Mouse (Mus musculus): Measurements from ENCODE around the gene Celsr1. TPM values are rescaled to one million over a fixed set of nuclear protein-coding genes. Genes with fewer than 3 reads are reported as not detected.
"Not testable (repeated sequence)": the region's sequence is repeated elsewhere in the genome, so short reads cannot be mapped to it uniquely, and the experiment has no call there.

Gene Celsr1
- total RNA-seq, 2 experiments from 2014 or later = 5.0 to 5.1 TPM

DNA sequence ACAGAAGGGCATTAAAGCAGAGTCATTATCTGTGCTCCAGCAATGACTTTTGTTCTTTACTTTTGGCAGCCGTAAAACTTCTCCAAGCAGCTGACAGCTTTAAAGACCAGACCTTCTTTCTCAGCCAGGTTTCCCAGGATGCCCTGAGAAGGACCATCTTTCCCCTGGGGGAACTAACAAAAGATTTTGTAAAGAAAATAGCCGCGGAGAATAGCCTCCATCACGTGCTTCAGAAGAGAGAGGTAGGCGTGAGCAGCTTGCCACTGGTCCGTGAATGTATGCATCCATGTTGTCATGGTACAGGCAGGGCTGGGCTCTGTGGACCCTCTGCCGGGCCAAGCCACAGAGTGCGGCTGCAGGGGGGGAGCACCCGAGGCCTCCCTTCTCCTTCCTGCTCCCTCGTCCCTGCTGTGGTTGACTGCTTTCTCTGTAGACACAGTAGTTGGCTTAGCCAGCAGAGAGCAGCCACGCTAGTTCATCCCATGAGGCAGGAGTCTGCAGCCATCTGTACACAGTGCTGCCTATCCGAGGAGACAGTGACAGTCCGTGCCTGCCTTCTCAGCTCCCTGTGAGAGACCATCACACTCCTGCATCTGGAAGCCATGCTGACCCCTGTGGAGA lies 141.0 kb downstream of the Celsr1 start:
- DNase-seq = no peak

DNA sequence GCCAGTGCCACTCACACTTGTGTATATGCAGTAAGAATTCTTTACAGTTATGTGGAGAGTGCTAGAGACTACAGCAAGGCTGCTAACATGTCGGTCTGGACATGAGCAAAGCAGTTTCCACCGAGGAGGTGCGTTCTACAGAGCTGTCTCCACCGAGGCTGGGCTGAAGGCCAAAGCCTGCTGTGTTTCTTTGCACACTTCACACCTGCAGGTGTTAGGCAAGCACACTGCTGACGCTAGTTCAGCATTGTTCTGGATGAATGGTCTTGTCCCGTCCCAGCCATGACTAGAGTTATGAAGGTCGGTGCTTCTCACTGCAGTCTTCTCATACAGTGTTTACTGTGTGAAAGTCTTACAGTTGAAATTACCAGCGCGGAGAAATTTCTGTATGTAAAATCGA lies 141.6 kb downstream of the Celsr1 start:
- DNase-seq = no peak

DNA sequence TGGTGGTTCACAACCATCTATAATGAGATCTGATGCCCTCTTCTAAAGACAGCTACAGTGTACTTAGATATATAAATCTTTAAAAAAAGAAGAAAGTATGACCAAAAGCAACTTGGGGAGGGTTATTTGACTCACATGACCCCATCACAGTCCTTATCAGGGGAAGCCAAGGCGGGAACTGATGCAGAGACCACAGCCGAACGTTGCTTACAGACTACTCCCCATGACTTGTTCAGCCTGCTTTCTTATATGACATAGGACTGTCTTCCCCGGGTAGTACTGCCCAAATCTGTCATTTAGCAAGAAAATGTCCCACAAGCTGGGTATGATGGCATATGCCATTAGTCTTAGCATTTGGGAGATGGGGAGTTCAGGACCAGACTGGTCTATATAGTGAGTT lies 144.3 kb downstream of the Celsr1 start:
- DNase-seq = no peak

DNA sequence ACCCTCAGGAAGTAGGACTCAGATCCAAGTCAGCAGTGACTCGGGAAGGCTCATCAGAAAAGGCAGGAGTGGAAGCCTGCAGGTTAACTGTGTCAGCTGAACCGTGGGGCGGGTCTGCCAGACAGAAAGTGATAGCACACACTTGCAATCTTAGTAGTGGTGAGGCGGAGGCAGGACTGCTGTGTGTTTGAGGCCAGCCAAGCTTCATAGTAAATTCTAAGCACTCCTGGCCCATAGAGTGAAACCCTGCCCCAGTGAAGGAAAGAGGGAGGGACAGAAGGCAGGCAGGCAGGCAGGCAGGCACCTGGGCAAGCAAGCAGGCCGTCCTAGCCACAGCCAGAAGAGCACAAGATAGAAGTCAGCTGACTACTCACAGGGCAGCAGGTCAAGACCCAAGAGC lies 148.0 kb downstream of the Celsr1 start:
- peak in 1 of 2 experiments; percentile 12 for DNase-seq

DNA sequence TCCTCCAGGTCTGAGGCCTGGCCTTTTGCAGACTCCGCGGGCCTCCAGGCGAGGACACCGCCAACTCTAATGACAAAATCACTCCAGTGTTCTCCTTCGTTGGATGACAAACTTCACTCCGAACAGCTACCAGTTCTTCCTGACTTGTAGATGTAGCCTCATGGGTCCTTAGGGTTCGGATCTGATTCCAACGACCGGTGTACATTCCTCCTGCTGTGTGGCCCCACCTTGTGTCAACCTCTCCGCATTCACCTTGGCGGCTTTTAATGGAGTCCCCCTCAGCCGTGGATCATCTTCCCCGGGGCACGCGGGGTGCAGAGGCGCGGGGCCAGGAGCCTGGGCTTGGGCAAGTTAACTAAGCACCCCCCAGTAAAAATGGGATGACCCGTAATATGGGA lies 154.1 kb downstream of the Celsr1 start:
- DNase-seq = no peak

DNA sequence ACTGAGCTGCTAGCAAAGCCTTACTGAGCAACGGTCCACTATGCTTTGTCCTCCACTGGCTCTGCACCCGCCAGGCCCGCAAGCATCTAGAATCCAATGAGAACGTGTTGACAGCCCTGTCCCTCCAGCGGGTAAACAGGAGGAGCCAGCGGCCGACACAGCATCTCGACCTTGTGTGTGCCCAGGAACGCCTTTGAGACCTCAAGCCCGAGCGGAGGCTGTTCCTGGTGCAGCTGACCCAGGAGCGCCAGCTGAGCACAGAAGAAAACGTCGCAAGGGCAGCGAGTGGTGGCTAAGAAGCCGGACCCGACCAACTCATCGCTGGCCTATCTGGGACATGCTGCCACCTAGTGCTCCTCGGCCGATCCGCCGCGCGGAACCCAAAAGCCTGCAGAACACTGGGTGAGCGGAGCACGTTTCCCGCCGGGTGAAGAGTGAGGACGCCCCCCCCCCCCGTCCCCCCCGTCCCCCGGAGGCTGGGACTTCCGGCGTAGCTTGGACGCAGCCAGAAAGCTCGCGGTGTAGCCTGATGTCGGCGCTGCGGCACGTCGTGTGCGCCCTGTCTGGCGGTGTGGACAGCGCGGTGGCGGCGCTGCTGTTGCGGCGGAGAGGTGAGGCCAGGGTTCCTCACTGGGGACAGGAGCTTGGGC lies 154.6 kb downstream of the Celsr1 start, which contains the start of gene Trmu:
TSS of gene Trmu (plus strand) at position 465 of the 650 bp plus-strand sequence.
- peak; percentile 92 to 94 for DNase-seq

DNA sequence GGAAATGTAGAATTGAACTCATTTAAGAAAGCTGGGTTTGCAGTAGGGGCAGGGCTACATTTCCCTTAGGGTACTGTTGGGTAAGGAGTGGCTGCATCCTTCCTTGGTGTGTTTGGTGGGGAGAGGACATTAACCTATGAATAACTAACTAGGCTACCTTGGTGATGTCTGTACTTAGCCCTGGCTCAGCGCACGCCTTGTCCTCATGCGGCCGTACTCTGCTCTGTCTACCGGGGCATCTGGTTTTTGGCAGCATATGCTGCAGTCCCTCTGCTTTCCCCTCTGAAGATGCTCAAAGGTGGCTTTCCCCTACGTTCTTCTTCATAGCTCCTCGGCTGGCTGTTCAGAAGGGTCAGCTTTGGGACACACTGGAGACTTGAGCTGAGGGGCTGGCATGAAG lies 156.2 kb downstream of the Celsr1 start:
- DNase-seq = no peak

DNA sequence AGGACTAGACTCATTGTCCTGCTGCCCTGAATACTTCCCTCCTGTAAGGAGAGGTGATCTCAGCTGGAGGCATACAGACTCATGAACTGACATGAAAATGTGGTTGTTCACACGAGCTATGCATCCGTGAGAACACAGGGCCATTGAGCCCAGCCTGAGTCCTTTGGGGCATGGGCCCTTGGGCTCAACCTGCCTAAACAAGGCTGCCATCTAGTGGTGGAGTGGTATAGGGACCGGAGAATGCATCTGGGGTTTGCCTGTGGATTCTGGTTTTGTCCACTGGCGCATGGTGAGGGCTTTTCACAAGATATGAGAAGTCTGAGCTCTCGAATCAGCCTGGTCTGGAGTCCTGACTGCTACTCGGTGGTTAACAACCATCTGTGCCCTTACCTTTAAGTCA lies 165.9 kb downstream of the Celsr1 start:
- peak; percentile 70 to 86 for DNase-seq

DNA sequence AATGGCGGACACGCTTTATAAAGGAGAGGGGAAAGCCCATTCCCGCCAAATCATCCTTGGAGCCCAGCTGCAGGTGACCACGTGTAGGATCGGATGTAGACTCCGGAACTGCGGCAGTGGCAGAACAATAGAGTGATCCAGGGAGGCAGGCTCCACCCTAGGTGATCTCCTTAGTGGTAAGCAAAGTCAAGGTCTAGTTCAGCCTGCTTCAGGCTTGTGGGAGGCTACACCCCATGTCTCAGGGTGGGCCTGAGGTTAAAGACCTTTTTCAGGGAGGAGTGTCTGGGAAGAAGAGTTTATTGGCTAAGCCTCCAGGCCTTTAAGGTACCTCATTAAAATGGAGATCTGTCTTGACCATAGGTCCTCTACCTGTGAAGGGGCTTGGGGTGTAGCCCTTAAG lies 167.7 kb downstream of the Celsr1 start:
- DNase-seq = not testable (repeated sequence)

DNA sequence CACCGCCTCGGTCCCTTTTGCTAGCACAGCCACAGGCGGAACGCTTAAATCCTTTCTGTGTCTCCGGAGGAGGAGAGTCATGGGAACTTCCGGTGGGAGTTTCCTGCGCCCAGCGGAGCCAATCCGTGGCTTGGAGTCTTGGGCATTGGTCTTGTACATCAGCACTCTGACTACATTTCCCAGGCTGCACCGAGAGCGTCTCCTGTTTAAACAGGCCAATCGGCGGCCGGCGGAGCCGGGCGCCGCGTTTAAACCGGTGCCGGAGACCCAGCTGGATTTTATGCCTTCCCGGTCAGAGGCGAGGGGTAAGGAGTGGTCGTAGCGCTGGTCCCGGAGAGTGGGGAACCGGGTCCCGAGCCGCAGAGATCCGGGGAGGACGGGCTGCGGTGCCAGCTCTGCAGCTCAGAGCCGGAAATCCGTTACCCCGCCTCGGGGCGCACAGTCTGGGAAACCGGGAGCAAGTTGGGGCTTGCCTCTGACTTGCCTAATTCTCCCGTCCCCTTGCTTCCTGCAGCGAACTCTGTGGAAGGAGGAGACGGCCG lies 174.0 kb downstream of the Celsr1 start, which contains the start of gene Gtse1:
TSS of gene Gtse1 (plus strand) at position 256 of the 542 bp plus-strand sequence.
- DNase-seq = peak; percentile 97

DNA sequence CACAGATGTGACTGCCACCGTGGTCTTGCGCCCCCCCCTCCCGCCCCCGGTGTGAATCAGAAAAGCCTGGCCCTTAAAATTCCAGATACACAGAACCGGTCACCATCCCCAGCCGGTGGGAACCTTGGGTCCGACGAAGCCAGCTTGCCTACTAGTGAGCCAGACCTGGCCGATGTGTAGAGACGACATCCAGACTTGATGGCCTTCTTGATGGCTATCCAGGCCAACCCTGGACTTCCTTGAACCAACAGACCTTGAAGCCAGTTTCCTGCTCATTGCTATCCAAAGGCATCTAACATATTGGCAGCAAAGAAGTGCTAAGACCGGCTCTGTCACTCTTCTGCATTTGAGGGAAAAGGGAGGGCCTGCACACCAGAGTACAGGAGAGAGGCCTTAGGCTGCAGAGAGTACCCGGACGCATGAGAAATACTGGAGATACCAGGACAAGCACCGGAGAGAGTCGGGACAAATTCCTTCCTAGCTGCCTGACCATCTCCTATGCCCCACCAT lies 174.5 kb downstream of the Celsr1 start:
- no peak for DNase-seq

DNA sequence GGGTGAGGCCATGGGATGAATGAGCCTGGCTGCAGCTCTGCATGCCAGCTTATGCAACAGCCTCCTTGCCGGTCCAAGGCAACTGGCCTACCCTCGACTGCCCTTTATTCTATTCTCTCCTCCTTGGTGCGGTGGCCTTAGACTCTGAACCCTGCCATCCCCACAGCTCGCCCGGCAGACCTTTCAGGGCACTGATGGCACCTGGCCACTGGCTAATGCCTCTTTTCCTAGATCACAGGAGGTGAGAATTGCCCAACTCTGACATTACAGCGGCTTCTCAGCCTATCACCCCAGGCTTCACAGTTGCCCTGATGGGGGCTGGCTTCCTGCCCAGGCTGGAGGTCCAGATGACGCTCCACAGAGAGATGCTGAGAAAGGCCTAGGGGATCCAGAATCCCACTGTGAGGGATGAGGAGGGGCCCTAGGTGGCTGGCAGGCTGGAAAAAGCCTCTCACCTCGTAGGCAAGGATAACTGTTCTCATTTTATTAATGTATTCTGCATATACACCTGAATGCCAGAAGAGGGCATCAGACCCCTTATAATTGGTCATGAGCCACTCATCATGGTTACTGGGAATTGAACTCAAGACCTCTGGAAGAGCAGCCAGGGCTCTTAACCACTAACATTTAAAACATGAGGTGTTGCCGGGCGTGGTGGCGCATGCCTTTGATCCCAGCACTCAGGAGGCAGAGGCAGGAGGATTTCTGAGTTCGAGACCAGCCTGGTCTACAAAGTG lies 181.8 kb downstream of the Celsr1 start:
- no peak for DNase-seq

Other genes with a start within 250 kb of the Celsr1 start
- 10 to 100 TPM; 32.5 to 33.9 TPM for gene Cdpf1, start 222.1 kb downstream of the Celsr1 start, total RNA-seq (2021)
- gene Pkdrej, start 212.0 kb downstream of the Celsr1 start, total RNA-seq (2021) = 1 to 10 TPM; 3.5 to 4.1 TPM
- 10 to 100 TPM; 15.2 to 21.4 TPM for gene Ttc38, start 201.5 kb downstream of the Celsr1 start, total RNA-seq (2021)
- under 1 TPM; 0.54 to 0.60 TPM for gene Gtse1, start 174.0 kb downstream of the Celsr1 start, total RNA-seq (2021)
- 10 to 100 TPM; 15.1 to 15.2 TPM for gene Trmu, start 154.5 kb downstream of the Celsr1 start, total RNA-seq (2021)
- 10 to 100 TPM; 32.6 to 32.7 TPM for gene Gramd4, start 23.9 kb upstream of the Celsr1 start, total RNA-seq (2021)
- gene Cerk, start 152.4 kb upstream of the Celsr1 start, total RNA-seq (2021) = 10 to 100 TPM; 29.2 to 32.0 TPM
- 10 to 100 TPM; 25.7 to 26.0 TPM for gene Tbc1d22a, start 180.7 kb upstream of the Celsr1 start, total RNA-seq (2021)